Mouse (Mus musculus): ENCODE measurements around the gene Slc22a20.

DNA sequence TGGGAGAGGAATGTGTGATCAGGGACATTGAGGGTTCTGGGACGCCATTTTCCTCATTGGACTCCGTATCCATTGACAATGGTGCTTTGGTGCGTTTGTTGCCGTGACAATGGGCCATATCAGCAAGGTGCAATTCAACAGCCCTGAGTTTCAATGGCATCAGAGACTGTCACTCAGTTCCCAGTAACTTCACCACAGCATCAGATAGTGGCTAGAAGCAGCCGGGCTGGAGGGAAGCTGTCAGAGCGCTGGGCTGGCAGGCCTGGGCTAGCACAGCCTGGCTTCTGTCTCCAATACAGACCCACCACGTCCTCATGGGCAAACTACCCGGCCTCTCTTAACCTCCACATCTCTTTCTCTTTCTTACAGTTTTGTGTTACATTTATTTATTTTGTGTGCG is 5.5 kb downstream of the Slc22a20 start:
- no peak for TF ChIP-seq CTCF (IDR thresholded peaks at IDR 0.05; ENCODE audit: low read depth, low read length)
- no peak for TF ChIP-seq POLR2A (IDR thresholded peaks at IDR 0.05; ENCODE audit: insufficient read depth, low read length)

Measured in ES-Bruce4 (cell line).